Mouse (Mus musculus) kidney, adult 2 months (tissue): ENCODE measurements around the gene Rpf1.

Experiments used
- CTCF ChIP-seq: fragments of 200-500 bp; conservative IDR thresholded peaks from 2 replicates; pipeline ENCODE4 v1.5.1; 2011; ENCODE audit warnings: low read depth, mild to moderate bottlenecking, control low read depth, low read length, moderate library complexity, mixed read lengths; ENCODE audit not compliant: insufficient read depth, insufficient read length
- POLR2A ChIP-seq: fragments of 200-500 bp; IDR thresholded peaks from one replicate; pipeline ENCODE4 v1.6.1; 2011; ENCODE audit warnings: low read depth, low read length, control low read depth

DNA sequence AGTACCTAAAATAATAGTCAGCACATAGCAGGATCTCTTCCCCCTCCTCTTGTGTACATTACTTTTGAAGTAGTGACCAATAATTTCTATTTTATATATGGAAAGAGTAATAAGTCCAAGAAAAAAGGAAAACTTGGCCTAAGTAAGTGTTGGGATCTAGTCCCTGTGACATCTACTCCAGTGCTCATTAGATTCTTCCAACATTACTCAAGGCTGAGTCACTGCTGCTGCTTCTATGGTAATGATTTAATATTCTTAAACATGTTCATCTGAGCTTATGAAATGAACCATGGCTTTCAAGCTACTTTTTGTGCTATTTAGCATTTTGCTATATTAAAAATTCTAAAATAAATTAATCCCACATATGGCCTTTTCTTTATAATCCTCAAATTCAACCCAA lies 47.5 kb downstream of the Rpf1 start:
- TF ChIP-seq CTCF (no peak), POLR2A (no peak)
